Mouse (Mus musculus) C2C12 (cell line): ENCODE results near the gene Drap1.

Source experiments
- CTCF ChIP-seq: IDR thresholded peaks from one replicate; pipeline ENCODE4 v1.5.1; 2011; ENCODE audit not compliant: control insufficient read depth, insufficient read depth, insufficient read length
- MYOD1 ChIP-seq: IDR thresholded peaks from one replicate; pipeline ENCODE4 v1.6.1; 2011; ENCODE audit warnings: low read depth; ENCODE audit not compliant: control insufficient read depth, insufficient read length
- USF1 ChIP-seq: IDR thresholded peaks from one replicate; pipeline ENCODE4 v1.6.1; 2011; ENCODE audit warnings: low read depth, mild to moderate bottlenecking, control low read depth, moderate library complexity

GRCm38 (mm10) chr19:5433951-5434350 lies 9.2 kb upstream of the Drap1 start:
- TF ChIP-seq MYOD1 (no peak), CTCF (no peak), USF1 (no peak)
